Mouse (Mus musculus): ENCODE data around the gene Cox5a.
A peak's percentile ranks its signal among the peaks of the same experiment; 100 is the strongest.

Cox5a gene

DNA sequence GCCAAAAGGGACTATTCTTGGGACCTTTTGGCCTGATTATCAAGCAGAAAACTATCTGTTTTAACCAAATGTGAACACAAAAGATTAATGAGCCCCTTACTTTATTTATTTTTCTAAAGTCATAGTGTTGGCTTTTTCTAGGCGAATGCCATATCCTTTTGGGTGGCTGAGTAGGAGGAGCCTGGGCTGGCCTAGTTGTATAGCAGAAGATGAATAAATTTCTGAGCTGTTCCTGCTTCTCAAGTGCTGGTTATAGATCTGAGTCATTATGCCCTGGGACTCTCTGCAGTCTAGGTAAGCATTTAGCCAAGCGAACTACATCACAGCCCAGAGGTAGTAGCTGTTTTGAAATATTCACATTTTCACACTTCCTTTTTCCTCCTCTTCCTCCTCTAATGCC lies 4.4 kb downstream of the Cox5a start:
- DNase-seq (ENCODE audit: low spot score in 2 of 2) = no peak

DNA sequence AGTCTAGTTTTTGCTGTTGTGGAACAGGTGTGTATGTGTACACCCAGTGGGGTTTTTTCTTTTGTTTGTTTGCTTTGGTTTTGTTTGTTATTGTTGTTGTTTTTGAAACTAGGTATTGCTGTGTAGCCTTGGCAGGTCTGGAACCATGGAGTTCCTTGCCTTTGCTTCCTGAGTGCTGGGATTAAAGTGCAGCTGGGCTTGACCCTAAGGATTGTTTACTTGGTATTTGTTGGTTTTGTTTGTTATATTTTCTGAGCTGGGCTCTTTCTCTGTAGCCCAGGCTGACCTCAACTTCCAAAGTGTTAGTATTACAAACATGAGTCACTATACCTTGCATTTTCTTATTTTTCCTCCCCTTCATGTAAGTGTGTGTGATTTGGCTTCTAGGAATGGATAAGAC lies 5.4 kb downstream of the Cox5a start:
- DNase-seq (ENCODE audit: low spot score in 2 of 2) = no peak

- no peak for DNase-seq (ENCODE audit: low spot score in 2 of 2)
Observed at GRCm38 (mm10) chr9:57531946-57532345, 10.9 kb downstream of the Cox5a start.

DNA sequence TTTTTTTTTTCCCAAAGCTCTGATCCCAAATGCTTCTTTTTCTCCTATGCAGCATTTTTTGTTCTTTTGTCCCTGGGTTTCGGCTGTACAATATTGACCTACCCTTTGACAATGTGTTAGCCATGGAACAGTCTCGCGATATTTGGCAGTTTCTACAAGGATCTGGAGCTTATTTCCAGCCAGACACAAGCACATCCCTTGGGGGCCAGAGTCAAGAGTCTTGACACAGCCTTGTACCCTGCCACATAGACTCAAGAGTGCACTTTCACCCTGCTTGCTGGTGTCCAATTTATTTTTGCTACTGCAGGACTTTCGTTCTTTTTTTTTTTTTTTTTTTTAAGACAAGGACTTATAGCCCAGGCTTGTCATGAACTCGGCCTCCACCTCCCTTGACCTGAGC lies 15.3 kb downstream of the Cox5a start:
- DNase-seq (ENCODE audit: low spot score in 2 of 2) = no peak

DNA sequence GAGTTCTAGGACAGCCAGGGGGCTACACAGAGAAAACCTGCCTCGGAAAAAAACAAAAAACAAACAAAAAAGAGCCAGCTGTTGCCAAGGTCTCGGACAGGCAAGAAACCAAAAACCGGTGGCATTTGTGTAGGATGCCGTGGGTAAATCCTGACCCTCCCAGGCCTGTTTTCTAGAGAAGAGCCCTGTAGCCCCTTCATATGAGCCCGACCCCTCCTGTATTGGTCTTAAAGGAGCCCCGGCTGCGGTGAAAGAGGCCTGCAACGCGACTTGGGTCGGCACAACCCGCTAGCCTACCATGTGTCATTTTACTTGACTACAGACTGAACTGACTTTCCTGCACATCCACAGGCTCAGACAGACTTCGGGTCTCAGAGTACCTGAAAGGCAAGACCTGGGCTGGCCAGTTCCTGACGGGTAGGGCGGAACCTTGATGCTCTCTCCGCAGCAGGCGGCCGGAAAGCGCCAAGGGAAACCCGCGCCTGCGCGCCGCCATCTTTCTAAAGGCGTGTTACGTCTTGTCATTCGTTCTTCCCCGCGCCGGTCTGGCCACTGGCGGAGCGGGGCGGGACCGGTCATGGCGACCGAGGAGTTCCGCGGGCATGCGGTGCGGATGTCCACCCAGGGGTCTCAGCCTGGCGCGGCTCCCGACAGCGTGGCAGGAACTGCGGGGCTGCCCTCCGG lies 16.1 kb downstream of the Cox5a start, which contains the start of gene Fam219b:
TSS of gene Fam219b (plus strand) at position 485 of the 684 bp plus-strand sequence.
- peak; percentile 85 for DNase-seq (ENCODE audit: low spot score in 2 of 2)

DNA sequence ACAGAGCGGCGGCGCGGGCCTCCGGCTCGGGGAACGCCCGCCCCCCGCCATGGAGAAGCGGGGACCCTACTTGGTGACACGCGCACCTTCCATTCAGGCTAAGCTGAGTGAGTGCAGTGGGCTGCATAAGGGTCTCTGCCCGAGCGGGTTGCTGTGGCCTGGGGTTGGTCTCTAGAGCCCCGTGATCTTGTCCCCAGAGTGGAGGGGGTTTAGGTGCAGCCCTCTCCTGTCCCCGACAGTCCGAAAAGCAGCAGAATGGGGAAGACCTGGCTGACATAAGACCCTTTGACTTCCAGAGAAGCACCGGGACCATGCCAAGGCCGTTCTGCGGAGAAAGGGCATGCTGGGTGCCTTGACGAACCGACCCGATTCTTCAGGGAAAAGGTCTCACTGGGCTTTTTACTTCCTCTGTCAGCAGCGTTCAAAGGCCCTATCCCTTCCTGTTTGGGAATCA lies 16.7 kb downstream of the Cox5a start:
- DNase-seq (ENCODE audit: low spot score in 2 of 2) = no peak

GRCm38 (mm10) chr9:57539550-57539949 lies 18.5 kb downstream of the Cox5a start:
- no peak for DNase-seq (ENCODE audit: low spot score in 2 of 2)

GRCm38 (mm10) chr9:57541312-57541711 lies 20.2 kb downstream of the Cox5a start:
- no peak for DNase-seq (ENCODE audit: low spot score in 2 of 2)

- DNase-seq (ENCODE audit: low spot score in 2 of 2) = no peak
Observed at GRCm38 (mm10) chr9:57543951-57544350, 22.9 kb downstream of the Cox5a start.

DNA sequence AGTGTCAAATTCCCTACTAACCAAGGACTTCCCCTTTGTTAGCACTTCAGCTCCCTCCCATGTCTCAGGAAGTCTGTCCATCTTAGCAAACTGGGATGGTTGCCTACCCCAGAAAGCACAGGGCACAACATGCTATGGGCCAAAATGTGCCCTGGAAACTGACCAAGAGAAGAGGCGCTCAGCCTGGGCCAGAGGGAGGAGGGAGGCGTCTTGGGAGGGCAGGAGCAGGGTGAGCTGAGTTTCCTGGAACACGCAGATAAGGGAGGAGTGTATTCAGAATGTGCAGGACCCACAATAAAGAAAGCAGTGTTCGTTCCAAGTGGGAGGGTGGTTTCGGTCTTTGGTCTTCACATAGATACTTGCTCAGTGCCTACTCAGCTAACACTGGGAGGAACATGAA lies 26.2 kb downstream of the Cox5a start:
- DNase-seq (ENCODE audit: low spot score in 2 of 2) = no peak

DNA sequence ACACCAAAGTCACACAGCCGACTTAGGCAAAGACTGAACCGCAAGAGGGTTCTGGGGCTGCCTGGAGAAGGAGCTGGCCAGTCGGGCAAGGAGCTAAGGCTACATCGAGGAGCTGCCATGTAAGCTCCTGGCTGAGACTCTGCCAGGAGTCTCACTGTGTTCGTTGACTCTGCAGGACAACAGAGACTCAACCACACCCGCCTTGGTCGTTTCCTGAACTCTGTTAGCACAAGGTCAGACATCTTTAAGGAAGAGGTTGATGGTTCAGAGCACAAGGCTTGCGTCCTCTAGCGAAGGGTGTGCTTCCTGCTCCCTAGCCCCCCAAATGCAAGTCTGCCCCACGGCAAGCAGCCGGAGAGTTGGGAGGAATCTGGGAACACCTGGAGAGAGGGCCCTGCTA lies 26.8 kb downstream of the Cox5a start:
- no peak for DNase-seq (ENCODE audit: low spot score in 2 of 2)

GRCm38 (mm10) chr9:57549186-57549585 lies 28.1 kb downstream of the Cox5a start:
- DNase-seq (ENCODE audit: low spot score in 2 of 2) = no peak

DNA sequence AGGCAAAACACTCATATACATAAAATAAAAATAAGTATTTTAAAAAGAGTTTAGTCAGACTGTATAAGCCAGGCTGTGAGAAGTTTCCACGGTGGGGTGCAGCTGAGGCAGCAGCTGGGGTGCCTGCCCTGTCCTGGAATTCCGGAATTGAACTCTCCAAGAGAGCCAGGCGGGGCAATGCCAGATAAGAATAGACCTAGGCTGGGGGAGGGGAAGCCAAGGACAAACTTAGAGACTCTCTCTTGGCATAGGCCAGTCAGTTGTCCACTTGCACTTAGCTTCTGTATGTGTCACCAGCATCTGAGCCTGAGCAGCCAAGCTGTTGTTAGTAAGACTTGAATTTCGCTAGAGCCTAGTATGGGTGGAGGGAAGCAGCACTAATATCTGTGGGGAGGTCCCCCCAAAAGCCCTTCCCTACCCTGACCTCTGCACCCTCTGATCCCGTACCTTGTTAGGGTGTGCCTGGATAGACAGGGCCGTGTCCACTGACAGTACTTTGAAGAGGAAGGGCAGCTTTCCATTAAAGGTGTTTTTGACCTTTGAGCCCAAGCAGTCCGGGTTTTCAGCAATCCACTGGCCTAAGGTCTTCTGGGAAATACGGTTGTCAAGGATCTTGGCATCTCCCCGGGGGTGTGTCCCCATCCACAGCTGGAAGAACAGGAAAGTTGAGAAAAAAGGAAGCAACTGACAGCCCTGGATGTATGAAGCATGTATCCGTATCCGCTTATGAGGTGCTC lies 29.2 kb downstream of the Cox5a start:
- no peak for DNase-seq (ENCODE audit: low spot score in 2 of 2)

GRCm38 (mm10) chr9:57552139-57552887 lies 31.2 kb downstream of the Cox5a start, which contains the start of gene Mpi:
TSS of gene Mpi (minus strand) at chr9:57552763.
- peak; percentile 60 to 62 for DNase-seq (ENCODE audit: low spot score in 2 of 2)

- DNase-seq (ENCODE audit: low spot score in 2 of 2) = no peak
Observed at GRCm38 (mm10) chr9:57553119-57553518, 32.0 kb downstream of the Cox5a start.

- no peak for DNase-seq (ENCODE audit: low spot score in 2 of 2)
Observed at GRCm38 (mm10) chr9:57554753-57555152, 33.7 kb downstream of the Cox5a start.

DNA sequence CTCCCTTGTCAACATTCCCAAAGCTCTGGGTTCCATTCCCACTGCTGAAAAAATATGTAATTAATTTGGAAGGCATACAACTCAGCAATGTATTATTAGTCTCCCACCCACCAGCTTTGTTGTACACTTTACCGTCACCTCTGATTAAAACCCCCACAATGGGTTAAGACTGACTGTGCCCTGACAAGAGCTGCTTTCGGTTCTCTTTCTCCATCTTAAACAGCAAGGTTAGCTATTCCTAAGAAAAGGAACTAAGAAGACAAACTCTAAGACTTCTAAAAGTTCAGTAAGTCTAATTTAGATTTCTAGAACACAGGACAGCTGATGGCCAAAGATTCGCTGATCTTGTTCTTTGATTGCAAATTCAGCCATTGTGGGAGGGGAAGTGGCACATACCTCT lies 36.1 kb downstream of the Cox5a start:
- DNase-seq (ENCODE audit: low spot score in 2 of 2) = no peak

DNA sequence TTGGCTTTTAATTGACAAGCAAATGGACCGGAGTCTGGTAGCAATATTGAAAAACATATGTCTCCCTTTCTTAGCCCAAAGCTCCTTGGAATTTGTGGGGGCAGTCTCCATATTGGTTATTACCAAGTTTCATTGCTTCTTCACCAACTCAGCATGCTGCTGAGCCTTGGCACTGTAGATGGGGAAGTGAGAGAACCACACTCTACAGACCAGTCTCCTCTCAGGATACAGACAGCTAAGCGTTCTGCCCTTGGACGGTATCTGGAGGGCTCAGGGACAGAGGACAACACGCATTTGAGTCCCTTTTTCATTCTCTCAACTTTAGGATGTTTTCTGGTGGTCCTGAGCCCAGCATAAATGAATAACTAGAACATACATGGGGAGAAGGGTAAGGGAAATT lies 37.6 kb downstream of the Cox5a start:
- no peak for DNase-seq (ENCODE audit: low spot score in 2 of 2)

GRCm38 (mm10) chr9:57559568-57559967 lies 38.5 kb downstream of the Cox5a start:
- DNase-seq (ENCODE audit: low spot score in 2 of 2) = no peak

DNA sequence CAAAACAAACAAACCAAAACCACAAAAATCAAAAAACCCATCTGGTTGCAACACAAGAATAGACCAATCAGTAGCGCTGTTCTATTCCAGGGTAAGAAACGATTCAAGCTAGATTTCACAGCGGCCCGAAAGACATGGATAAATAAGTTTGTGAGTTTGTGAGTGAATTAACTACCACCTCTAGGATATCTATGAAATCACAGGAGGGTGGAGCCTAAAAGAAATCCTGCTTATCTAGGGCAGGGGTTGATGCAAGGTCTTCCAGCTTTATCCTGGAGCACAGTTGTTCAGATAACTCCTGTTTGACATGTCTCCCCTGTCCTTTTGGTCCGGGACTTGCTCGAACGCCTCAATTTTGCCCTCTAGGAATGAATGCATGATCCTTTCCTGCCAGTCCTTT lies 39.2 kb downstream of the Cox5a start:
- no peak for DNase-seq (ENCODE audit: low spot score in 2 of 2)

- DNase-seq (ENCODE audit: low spot score in 2 of 2) = peak; percentile 91 to 92
Observed at GRCm38 (mm10) chr9:57560861-57561710, 40.0 kb downstream of the Cox5a start, which contains the start of gene Scamp2. TSS of gene Scamp2 (plus strand) at chr9:57560943.

Measured in frontal cortex, postnatal 25 days (tissue).